ENCODE assay signal across 8 mouse cellular contexts in the genomic region with DNA sequence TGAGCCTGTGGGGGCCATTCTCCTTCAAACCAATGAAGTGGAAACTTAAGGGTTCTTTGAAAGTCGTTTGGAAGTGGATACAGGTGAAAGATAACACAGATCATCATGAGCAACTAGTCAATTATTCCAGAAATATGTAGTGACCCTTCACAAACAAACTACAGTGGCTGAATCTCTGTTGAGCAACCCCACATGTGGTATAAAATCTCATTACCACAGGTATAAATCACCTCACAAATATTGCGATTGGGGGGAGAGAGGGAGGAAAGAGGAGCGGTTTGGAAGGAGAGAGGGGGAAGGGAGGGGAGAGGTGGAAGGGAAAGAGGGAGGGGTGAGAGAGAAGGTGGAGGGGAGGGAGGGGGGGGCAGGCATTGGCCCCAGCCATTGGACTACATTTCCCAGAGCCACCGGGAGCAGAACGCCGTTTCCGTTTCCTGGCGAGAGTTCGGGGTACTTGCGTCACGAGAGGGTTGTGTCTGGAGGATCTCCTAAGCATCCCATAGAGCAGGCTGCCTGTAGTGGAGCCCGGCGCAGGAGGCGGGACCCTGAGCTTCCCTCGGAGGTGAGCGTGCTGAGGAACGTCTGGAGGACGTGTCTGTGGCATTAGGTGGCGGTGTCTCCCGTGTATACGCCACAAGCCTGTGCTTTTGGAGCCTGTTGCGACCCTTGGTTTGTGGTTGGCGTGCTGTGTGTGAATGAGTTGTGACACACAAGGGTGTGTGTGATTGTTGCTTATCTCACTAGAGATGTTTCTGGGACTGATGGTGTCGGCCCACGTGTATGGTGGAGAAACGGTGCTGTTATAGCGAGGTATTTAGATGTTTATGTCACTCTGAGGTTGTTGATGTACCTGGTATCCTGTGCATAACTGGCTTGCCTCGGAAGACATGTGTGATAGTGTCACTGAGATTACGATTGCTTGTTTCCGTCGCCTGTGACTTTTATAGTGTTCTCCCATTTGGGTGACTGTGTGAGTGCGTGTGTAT. TPM values are rescaled to one million over a fixed set of nuclear protein-coding genes. Genes with fewer than 3 reads are reported as not detected.
DNase-seq lines count a peak whose midpoint lies in the region; ATAC-seq and TF ChIP-seq lines count a peak whose summit lies in the region.

Gene Zfp420, plus strand, starts transcription at position 448 of the 986 bp plus-strand sequence.

- ATAC-seq in heart, embryonic 13.5 days (ENCODE audit: extremely low read depth, insufficient number of reproducible peaks, low FRiP score, low TSS enrichment): peak; percentile 91
- peak; percentile 96 for ATAC-seq in liver, embryonic 12.5 days
- peak; percentile 97 for ATAC-seq in stomach, embryonic 15.5 days (ENCODE audit: insufficient read depth, low FRiP score, low read depth)

- H3ac ChIP-seq in C2C12 (ENCODE audit: control insufficient read depth, insufficient read length, low read depth): peak within 1 kb of the TSS; percentile 69

- peak within 1 kb of the TSS; percentile 39; the same call in 1 of the 2 replicates for H3K27ac ChIP-seq in heart, embryonic 13.5 days (replicated peaks)
- no peak within 1 kb of the TSS for H3K27ac ChIP-seq in liver, embryonic 12.5 days
- H3K27ac ChIP-seq in stomach, embryonic 15.5 days: peak within 1 kb of the TSS; percentile 46; the same call in 1 of the 2 replicates

- no peaks in the 10 kb centered on the region for H3K36me3 ChIP-seq in C2C12 (ENCODE audit: control insufficient read depth, insufficient read depth)
- H3K36me3 ChIP-seq in heart, embryonic 13.5 days: peaks cover 5% of the 10 kb centered on the region; the same call in 1 of the 2 replicates
- H3K36me3 ChIP-seq in liver, embryonic 12.5 days: peaks cover 6% of the 10 kb centered on the region; the same call in 1 of the 2 replicates
- no peaks in the 10 kb centered on the region for H3K36me3 ChIP-seq in stomach, embryonic 15.5 days

- peak within 1 kb of the TSS; percentile 89 for H3K4me2 ChIP-seq in heart, embryonic 13.5 days
- peak within 1 kb of the TSS; percentile 86 for H3K4me2 ChIP-seq in liver, embryonic 12.5 days
- peak within 1 kb of the TSS; percentile 85 for H3K4me2 ChIP-seq in stomach, embryonic 15.5 days

- H3K27me3 ChIP-seq in C2C12 (ENCODE audit: control insufficient read depth, insufficient read depth, insufficient read length): no peaks in the 10 kb centered on the region
- H3K27me3 ChIP-seq in heart, embryonic 13.5 days (replicated peaks): no peaks in the 10 kb centered on the region
- H3K27me3 ChIP-seq in liver, embryonic 12.5 days (replicated peaks): no peaks in the 10 kb centered on the region
- H3K27me3 ChIP-seq in stomach, embryonic 15.5 days (replicated peaks): no peaks in the 10 kb centered on the region

- TF ChIP-seq CTCF in C2C12 (IDR thresholded peaks at IDR 0.05; ENCODE audit: control insufficient read depth, insufficient read depth, insufficient read length): peak; percentile 12

- H3K9ac ChIP-seq in heart, embryonic 13.5 days: peak within 1 kb of the TSS; percentile 85
- peak within 1 kb of the TSS; percentile 62 for H3K9ac ChIP-seq in liver, embryonic 12.5 days
- peak within 1 kb of the TSS; percentile 45; the same call in 1 of the 2 replicates for H3K9ac ChIP-seq in stomach, embryonic 15.5 days

- H3K9me3 ChIP-seq in heart, embryonic 13.5 days: no peaks in the 10 kb centered on the region
- no peaks in the 10 kb centered on the region for H3K9me3 ChIP-seq in liver, embryonic 12.5 days (replicated peaks)
- no peaks in the 10 kb centered on the region for H3K9me3 ChIP-seq in stomach, embryonic 15.5 days

- H3K79me2 ChIP-seq in C2C12 (ENCODE audit: control insufficient read depth, insufficient read depth): no peaks in the 10 kb centered on the region

- peaks cover 7% of the 10 kb centered on the region for H3K4me1 ChIP-seq in heart, embryonic 13.5 days
- peaks cover 12% of the 10 kb centered on the region for H3K4me1 ChIP-seq in liver, embryonic 12.5 days
- H3K4me1 ChIP-seq in stomach, embryonic 15.5 days: 0 out of 2 replicates have a peak, but pooled peaks cover 4% of the 10 kb centered on the region

- H3K79me3 ChIP-seq in C2C12 (ENCODE audit: low read depth): no peaks in the 10 kb centered on the region

- peak within 1 kb of the TSS; percentile 37 for H3K4me3 ChIP-seq in C2C12 (ENCODE audit: insufficient read depth, poor library complexity, severe bottlenecking)
- H3K4me3 ChIP-seq in heart, embryonic 13.5 days: peak within 1 kb of the TSS; percentile 72
- peak within 1 kb of the TSS; percentile 60 for H3K4me3 ChIP-seq in liver, embryonic 12.5 days
- peak within 1 kb of the TSS; percentile 65 for H3K4me3 ChIP-seq in stomach, embryonic 15.5 days (replicated peaks)

- WGBS in heart, embryonic 13.5 days: 3% methylated on average over 32 of the region's 32 CpGs
- WGBS in liver, embryonic 12.5 days (ENCODE audit: insufficient replicate concordance): 5% methylated on average over 32 of the region's 32 CpGs
- WGBS in stomach, embryonic 15.5 days: 6% methylated on average over 32 of the region's 32 CpGs

- DNase-seq in brain, adult 2 months (ENCODE audit: low read depth, low spot score): peak; percentile 99
- DNase-seq in fat pad, adult 2 months (ENCODE audit: extremely low read depth, low read depth, low spot score): peak; percentile 26
- DNase-seq in kidney, postnatal 10 days: peak; percentile 93
- DNase-seq in natural killer cell, adult 2 months (ENCODE audit: low spot score in 2 of 2): peak; percentile 69 to 77

TF ChIP-seq in C2C12, 6 proteins besides CTCF, POLR2A, EP300 and RAD21:
- TF ChIP-seq MAX (IDR thresholded peaks at IDR 0.05) (peak; percentile 52), CEBPB (IDR thresholded peaks at IDR 0.05; ENCODE audit: low read depth) (peak; percentile 8), FOSL1 (IDR thresholded peaks at IDR 0.05; ENCODE audit: insufficient read depth, low read length, poor library complexity, severe bottlenecking) (no peak), USF1 (IDR thresholded peaks at IDR 0.05; ENCODE audit: low read depth) (peak; percentile 17)

RNA-seq across cellular contexts. Expression of gene Zfp420, which starts in this region (rescaled TPM):
- 0.78 TPM for polyA plus RNA-seq in C2C12 (2012; fragmentation: generic; extraction: Trizol)
- 3.0 and 3.2 TPM in 2 replicates for polyA plus RNA-seq in heart, embryonic 13.5 days (2015; fragmentation: Nextera tagmentation; extraction: Ambion mirVana)
- polyA plus RNA-seq in liver, embryonic 12.5 days (2016; fragmentation: Nextera tagmentation; extraction: Ambion mirVana): 1.9 TPM in 2 replicates
- 6.8 and 6.9 TPM in 2 replicates for polyA plus RNA-seq in stomach, embryonic 15.5 days (2015; fragmentation: Nextera tagmentation; extraction: Ambion mirVana)

Comparison
In these comparisons a context has a peak if more than half of its experiments do, and no peak if none do; other contexts are left out.
1. DNase-seq: peak in every context shown above with its lines; median percentile 99 in brain, adult 2 months; 93 in kidney, postnatal 10 days; 73 in natural killer cell, adult 2 months; 26 in fat pad, adult 2 months.